Mouse (Mus musculus): Measurements from ENCODE around the gene Cadm4. TPM values are rescaled to one million over a fixed set of nuclear protein-coding genes. Genes with fewer than 3 reads are reported as not detected.

Gene Cadm4
- 1 to 10 TPM; 3.5 TPM for total RNA-seq (2021)
- long read RNA-seq, experiment 1, partial matches to known transcripts: 0 of 1 reads
- long read RNA-seq, experiment 1, other reads (novel, unspliced or antisense): 0 of 1 reads
- long read RNA-seq, experiment 2, partial matches to known transcripts: 0 of 2 reads
- long read RNA-seq, experiment 2, other reads (novel, unspliced or antisense): 0 of 2 reads

GRCm38 (mm10) chr7:24481474-24482207, at the start of gene Cadm4:
Gene Cadm4 (plus strand): TSS chr7:24482023.
- DNase-seq (ENCODE audit: low spot score in 2 of 2): peak; percentile 82 to 85

GRCm38 (mm10) chr7:24435305-24435704, 46.5 kb upstream of the Cadm4 start:
- no peak for DNase-seq (ENCODE audit: low spot score in 2 of 2)

- no peak for DNase-seq (ENCODE audit: low spot score in 2 of 2)
Measured at GRCm38 (mm10) chr7:24437981-24438380, 43.8 kb upstream of the Cadm4 start.

- DNase-seq (ENCODE audit: low spot score in 2 of 2): no peak
Measured at GRCm38 (mm10) chr7:24439191-24439590, 42.6 kb upstream of the Cadm4 start.

GRCm38 (mm10) chr7:24439891-24440290, 41.9 kb upstream of the Cadm4 start:
- DNase-seq (ENCODE audit: low spot score in 2 of 2): no peak

- DNase-seq (ENCODE audit: low spot score in 2 of 2): peak; percentile 67 to 71
Measured at GRCm38 (mm10) chr7:24441785-24442184, 40.0 kb upstream of the Cadm4 start.

- DNase-seq (ENCODE audit: low spot score in 2 of 2): no peak
Measured at GRCm38 (mm10) chr7:24442313-24442712, 39.5 kb upstream of the Cadm4 start.

- no peak for DNase-seq (ENCODE audit: low spot score in 2 of 2)
Measured at GRCm38 (mm10) chr7:24445266-24445926, 36.4 kb upstream of the Cadm4 start.

- no peak for DNase-seq (ENCODE audit: low spot score in 2 of 2)
Measured at GRCm38 (mm10) chr7:24446697-24447340, 35.0 kb upstream of the Cadm4 start.

GRCm38 (mm10) chr7:24448782-24449517, 32.9 kb upstream of the Cadm4 start:
- peak in 1 of 2 experiments; percentile 17 for DNase-seq (ENCODE audit: low spot score in 2 of 2)

- DNase-seq (ENCODE audit: low spot score in 2 of 2): no peak
Measured at GRCm38 (mm10) chr7:24450585-24451017, 31.2 kb upstream of the Cadm4 start.

GRCm38 (mm10) chr7:24451855-24452311, 29.9 kb upstream of the Cadm4 start, which contains the start of gene Irgc1:
Gene Irgc1 (minus strand): TSS chr7:24452297.
- DNase-seq (ENCODE audit: low spot score in 2 of 2): no peak

GRCm38 (mm10) chr7:24454199-24454598, 27.6 kb upstream of the Cadm4 start:
- peak in 1 of 2 experiments; percentile 17 for DNase-seq (ENCODE audit: low spot score in 2 of 2)

GRCm38 (mm10) chr7:24455726-24456125, 26.1 kb upstream of the Cadm4 start:
- DNase-seq (ENCODE audit: low spot score in 2 of 2): no peak

- DNase-seq (ENCODE audit: low spot score in 2 of 2): no peak
Measured at GRCm38 (mm10) chr7:24457726-24458370, 24.0 kb upstream of the Cadm4 start.

GRCm38 (mm10) chr7:24459440-24459839, 22.4 kb upstream of the Cadm4 start:
- DNase-seq (ENCODE audit: low spot score in 2 of 2): no peak

- no peak for DNase-seq (ENCODE audit: low spot score in 2 of 2)
Measured at GRCm38 (mm10) chr7:24459843-24460242, 22.0 kb upstream of the Cadm4 start.

GRCm38 (mm10) chr7:24461376-24462051, 20.3 kb upstream of the Cadm4 start:
- DNase-seq (ENCODE audit: low spot score in 2 of 2): peak; percentile 29 to 35

Data from adrenal gland, adult 18-20 months (tissue).